Mouse (Mus musculus) ovary, adult 18-20 months (tissue): ENCODE data around the gene Mlycd.
A peak's percentile ranks its signal among the peaks of the same experiment; 100 is the strongest.

Experiments used
- DNase-seq: peaks from one replicate; pipeline ENCODE4 v3.0.0; 2022; ENCODE audit warnings: low spot score, mixed read lengths

Mlycd gene

GRCm38 (mm10) chr8:119433582-119434174, 39.0 kb downstream of the Mlycd start, which contains the start of gene Osgin1:
TSS of gene Osgin1 (plus strand) at chr8:119434124.
- DNase-seq = no peak

GRCm38 (mm10) chr8:119434569-119434968, 39.9 kb downstream of the Mlycd start:
- DNase-seq = no peak

- DNase-seq = no peak
These were observed 40.8 kb downstream of the Mlycd start for GRCm38 (mm10) chr8:119435527-119435926.

GRCm38 (mm10) chr8:119436331-119436730, 41.7 kb downstream of the Mlycd start:
- DNase-seq = no peak

GRCm38 (mm10) chr8:119436933-119437332, 42.3 kb downstream of the Mlycd start:
- peak; percentile 82 for DNase-seq

GRCm38 (mm10) chr8:119437506-119437905, 42.8 kb downstream of the Mlycd start:
- DNase-seq = no peak

GRCm38 (mm10) chr8:119438876-119439275, 44.2 kb downstream of the Mlycd start:
- no peak for DNase-seq

- DNase-seq = no peak
These were observed 44.7 kb downstream of the Mlycd start for GRCm38 (mm10) chr8:119439424-119439823.

GRCm38 (mm10) chr8:119439893-119440249, 45.2 kb downstream of the Mlycd start:
- no peak for DNase-seq

GRCm38 (mm10) chr8:119440250-119440951, 45.7 kb downstream of the Mlycd start:
- DNase-seq = peak; percentile 71

GRCm38 (mm10) chr8:119440952-119441270, 46.2 kb downstream of the Mlycd start:
- DNase-seq = no peak

GRCm38 (mm10) chr8:119442013-119442412, 47.3 kb downstream of the Mlycd start:
- DNase-seq = no peak

- no peak for DNase-seq
These were observed 48.3 kb downstream of the Mlycd start for GRCm38 (mm10) chr8:119442970-119443369.

- DNase-seq = no peak
These were observed 51.7 kb downstream of the Mlycd start, which contains the start of gene Necab2 for GRCm38 (mm10) chr8:119446211-119446989. TSS of gene Necab2 (plus strand) at chr8:119446719.

- no peak for DNase-seq
These were observed 52.5 kb downstream of the Mlycd start for GRCm38 (mm10) chr8:119446990-119447780.

- DNase-seq = no peak
These were observed 53.1 kb downstream of the Mlycd start for GRCm38 (mm10) chr8:119447781-119448170.

- no peak for DNase-seq
These were observed 54.9 kb downstream of the Mlycd start for GRCm38 (mm10) chr8:119449627-119450026.

GRCm38 (mm10) chr8:119451131-119451530, 56.5 kb downstream of the Mlycd start:
- DNase-seq = no peak

- DNase-seq = no peak
These were observed 58.2 kb downstream of the Mlycd start for GRCm38 (mm10) chr8:119452919-119453318.

- no peak for DNase-seq
These were observed 61.4 kb downstream of the Mlycd start for GRCm38 (mm10) chr8:119456045-119456444.

GRCm38 (mm10) chr8:119459724-119460123, 65.0 kb downstream of the Mlycd start:
- DNase-seq = no peak
